Mouse (Mus musculus): ENCODE measurements around the gene Kcna5. TPM values are rescaled to one million over a fixed set of nuclear protein-coding genes. Genes with fewer than 3 reads are reported as not detected.

Kcna5 gene
- total and polyA plus RNA-seq, 2 experiments from 2014 or later, result 3.4 to 4.8 TPM

DNA sequence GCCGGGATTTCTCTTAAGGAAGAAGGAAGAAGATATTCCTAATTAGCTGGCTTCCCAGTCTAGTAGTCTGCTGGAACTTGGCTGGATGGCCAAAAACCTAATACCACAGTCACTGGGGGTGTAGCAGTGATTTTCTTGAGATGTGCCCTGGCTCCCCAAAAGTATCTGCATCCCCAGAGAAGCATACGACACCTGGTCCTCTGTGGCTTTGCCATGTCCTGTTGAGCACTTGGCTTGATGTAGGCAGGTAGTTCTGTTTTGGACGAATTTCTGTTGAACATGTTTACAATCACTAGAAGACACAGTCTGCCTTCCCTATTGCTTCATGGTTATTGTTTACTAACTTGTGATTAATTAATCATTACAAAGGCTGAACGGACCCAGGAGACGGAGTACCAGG is 37.8 kb upstream of the Kcna5 start:
- H3K4me1 ChIP-seq (ENCODE audit: insufficient read depth, low read length), result no peaks in the 10 kb centered on the region
- 76% methylated on average over 5 of the region's 5 CpGs for WGBS
- H3K27me3 ChIP-seq (ENCODE audit: insufficient read depth, low read length), result no peaks in the 10 kb centered on the region
- DNase-seq (ENCODE audit: low spot score) (no peak), ATAC-seq (no peak)
- no peak overlapping the region for H3K27ac ChIP-seq
- no peak overlapping the region for H3K4me3 ChIP-seq (ENCODE audit: low read length)
- H3K36me3 ChIP-seq (ENCODE audit: insufficient read depth, low read length), result no peaks in the 10 kb centered on the region
- H3K9me3 ChIP-seq (ENCODE audit: low read length), result no peaks in the 10 kb centered on the region
- no peak overlapping the region for H3K4me2 ChIP-seq (ENCODE audit: low read depth, low read length)
- no peak for TF ChIP-seq CTCF (IDR thresholded peaks at IDR 0.05; ENCODE audit: low read depth)
- H3K9ac ChIP-seq (replicated peaks; ENCODE audit: low read length), result no peak overlapping the region

DNA sequence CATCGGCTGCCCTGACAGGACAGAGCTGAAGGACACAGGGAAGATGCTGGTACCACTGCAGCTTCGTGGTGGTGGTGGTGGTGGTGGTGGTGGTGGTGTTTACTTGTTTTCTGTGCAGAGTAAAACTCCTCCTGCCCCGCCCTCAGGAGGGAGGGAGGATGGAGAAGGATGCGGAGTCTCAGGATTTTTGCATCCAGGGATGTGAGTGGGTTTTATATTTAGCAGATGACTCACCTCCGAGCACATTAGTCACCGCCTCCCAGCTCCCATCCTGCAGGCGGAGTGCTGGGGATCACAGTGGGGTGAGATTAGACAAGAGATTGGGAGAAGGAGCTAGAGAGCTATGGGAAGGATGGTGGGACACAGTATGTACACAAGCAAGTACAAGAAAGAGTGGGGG is 34.6 kb upstream of the Kcna5 start:
- Histone ChIP-seq H3K4me1 (ENCODE audit: insufficient read depth, low read length) (no peaks in the 10 kb centered on the region), H3K4me3 (ENCODE audit: low read length) (no peak overlapping the region), H3K27me3 (ENCODE audit: insufficient read depth, low read length) (no peaks in the 10 kb centered on the region), H3K9ac (replicated peaks; ENCODE audit: low read length) (no peak overlapping the region), H3K36me3 (ENCODE audit: insufficient read depth, low read length) (no peaks in the 10 kb centered on the region), H3K9me3 (ENCODE audit: low read length) (no peaks in the 10 kb centered on the region), H3K4me2 (ENCODE audit: low read depth, low read length) (no peak overlapping the region), H3K27ac (no peak overlapping the region)
- ATAC-seq (no peak), DNase-seq (ENCODE audit: low spot score) (no peak)
- 80% methylated on average over 7 of the region's 7 CpGs for WGBS
- no peak for TF ChIP-seq CTCF (IDR thresholded peaks at IDR 0.05; ENCODE audit: low read depth)

DNA sequence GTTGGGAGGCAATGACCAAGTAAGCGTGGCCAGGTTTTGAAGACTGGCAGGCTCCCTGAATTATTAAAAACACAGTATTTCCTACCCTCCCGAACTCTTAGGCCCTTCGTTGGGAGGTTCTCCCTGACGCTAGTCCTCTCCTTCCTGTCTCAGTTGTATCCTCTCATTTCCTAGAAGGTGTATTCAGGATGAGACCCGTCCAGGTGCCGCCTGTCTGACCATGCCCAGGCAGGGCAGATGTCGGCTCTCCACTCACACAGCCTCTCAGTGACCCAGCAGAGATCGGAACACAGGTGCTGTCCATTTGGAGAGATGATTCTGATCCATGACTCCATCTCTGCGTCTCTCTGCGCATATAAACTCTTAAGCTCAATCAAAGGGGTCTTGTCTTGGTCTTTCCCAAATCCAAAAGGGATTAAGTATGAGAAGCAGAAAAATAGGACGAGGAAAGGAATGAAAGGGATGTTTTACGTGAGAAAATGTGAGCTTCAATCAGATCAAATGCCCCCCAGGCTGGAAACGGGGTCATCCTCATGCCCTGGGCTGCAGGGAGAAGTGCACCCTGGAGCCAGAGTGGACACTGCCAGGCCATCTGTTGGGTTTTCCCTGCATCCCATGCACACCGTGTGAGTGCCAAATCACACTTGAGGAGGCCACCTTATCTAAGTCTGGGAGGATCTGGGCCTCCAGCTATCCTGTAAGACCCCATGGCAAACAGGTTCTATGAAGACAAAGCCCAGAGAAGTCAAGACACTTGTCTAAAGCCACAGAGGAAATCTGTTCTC is 33.0 kb upstream of the Kcna5 start:
- Histone ChIP-seq H3K4me2 (ENCODE audit: low read depth, low read length) (no peak overlapping the region), H3K27ac (no peak overlapping the region), H3K4me1 (ENCODE audit: insufficient read depth, low read length) (no peaks in the 10 kb centered on the region), H3K9ac (replicated peaks; ENCODE audit: low read length) (no peak overlapping the region), H3K27me3 (ENCODE audit: insufficient read depth, low read length) (no peaks in the 10 kb centered on the region), H3K9me3 (ENCODE audit: low read length) (no peaks in the 10 kb centered on the region), H3K4me3 (ENCODE audit: low read length) (no peak overlapping the region), H3K36me3 (ENCODE audit: insufficient read depth, low read length) (no peaks in the 10 kb centered on the region)
- ATAC-seq (no peak), DNase-seq (ENCODE audit: low spot score) (no peak)
- 76% methylated on average over 14 of the region's 14 CpGs for WGBS
- TF ChIP-seq CTCF (IDR thresholded peaks at IDR 0.05; ENCODE audit: low read depth), result no peak

DNA sequence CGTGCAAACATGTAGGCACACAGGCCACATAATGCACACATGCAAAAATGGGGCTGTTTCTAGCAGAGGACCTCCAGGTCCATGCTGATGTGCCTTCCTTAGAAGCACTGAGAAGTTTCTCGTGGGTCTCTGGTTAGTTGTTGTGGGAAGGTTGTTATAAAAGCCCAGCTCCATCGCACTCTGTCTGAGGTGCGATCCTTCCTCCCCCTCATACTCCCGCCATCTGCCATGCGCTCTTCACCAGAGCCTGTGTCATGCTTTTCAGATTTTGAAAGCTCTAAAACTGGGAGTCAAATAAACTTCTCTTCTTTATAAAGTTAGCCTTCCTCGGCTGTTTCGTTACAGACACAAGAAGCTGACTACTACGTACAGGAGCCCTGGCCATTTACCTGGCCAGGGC is 32.1 kb upstream of the Kcna5 start:
- 94% methylated on average over 9 of the region's 9 CpGs for WGBS
- no peak for TF ChIP-seq CTCF (IDR thresholded peaks at IDR 0.05; ENCODE audit: low read depth)
- ATAC-seq (no peak), DNase-seq (ENCODE audit: low spot score) (no peak)
- H3K4me2 ChIP-seq (ENCODE audit: low read depth, low read length), result no peak overlapping the region
- no peak overlapping the region for H3K4me3 ChIP-seq (ENCODE audit: low read length)
- no peaks in the 10 kb centered on the region for H3K4me1 ChIP-seq (ENCODE audit: insufficient read depth, low read length)
- H3K27ac ChIP-seq, result no peak overlapping the region
- no peaks in the 10 kb centered on the region for H3K27me3 ChIP-seq (ENCODE audit: insufficient read depth, low read length)
- no peaks in the 10 kb centered on the region for H3K36me3 ChIP-seq (ENCODE audit: insufficient read depth, low read length)
- no peaks in the 10 kb centered on the region for H3K9me3 ChIP-seq (ENCODE audit: low read length)
- no peak overlapping the region for H3K9ac ChIP-seq (replicated peaks; ENCODE audit: low read length)

DNA sequence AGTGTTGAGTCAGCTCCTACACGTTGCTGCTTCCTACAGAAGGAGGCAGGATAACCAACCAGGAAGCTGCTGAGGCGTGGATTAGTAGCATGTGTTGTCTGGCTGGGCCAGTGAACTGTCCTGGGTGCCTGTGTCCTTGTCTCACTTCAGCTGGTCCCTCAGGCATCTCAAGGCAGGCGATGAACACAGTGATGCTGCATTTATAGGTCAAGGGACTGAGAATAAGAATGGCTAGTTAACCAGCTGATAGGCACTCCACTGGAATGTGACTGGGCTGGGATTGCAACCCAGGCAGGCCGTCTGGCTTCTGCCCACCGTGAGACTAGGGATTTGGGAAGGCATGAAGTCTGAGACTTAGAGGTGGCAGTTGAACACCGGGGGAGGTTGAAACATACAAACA is 29.2 kb upstream of the Kcna5 start:
- H3K27ac ChIP-seq, result no peak overlapping the region
- H3K4me2 ChIP-seq (ENCODE audit: low read depth, low read length), result no peak overlapping the region
- H3K4me3 ChIP-seq (ENCODE audit: low read length), result no peak overlapping the region
- H3K9me3 ChIP-seq (ENCODE audit: low read length), result no peaks in the 10 kb centered on the region
- no peak overlapping the region for H3K9ac ChIP-seq (replicated peaks; ENCODE audit: low read length)
- ATAC-seq, result no peak
- TF ChIP-seq CTCF (IDR thresholded peaks at IDR 0.05; ENCODE audit: low read depth), result no peak
- no peaks in the 10 kb centered on the region for H3K36me3 ChIP-seq (ENCODE audit: insufficient read depth, low read length)
- H3K4me1 ChIP-seq (ENCODE audit: insufficient read depth, low read length), result no peaks in the 10 kb centered on the region
- 58% methylated on average over 6 of the region's 6 CpGs for WGBS
- no peaks in the 10 kb centered on the region for H3K27me3 ChIP-seq (ENCODE audit: insufficient read depth, low read length)
- DNase-seq (ENCODE audit: low spot score), result no peak

DNA sequence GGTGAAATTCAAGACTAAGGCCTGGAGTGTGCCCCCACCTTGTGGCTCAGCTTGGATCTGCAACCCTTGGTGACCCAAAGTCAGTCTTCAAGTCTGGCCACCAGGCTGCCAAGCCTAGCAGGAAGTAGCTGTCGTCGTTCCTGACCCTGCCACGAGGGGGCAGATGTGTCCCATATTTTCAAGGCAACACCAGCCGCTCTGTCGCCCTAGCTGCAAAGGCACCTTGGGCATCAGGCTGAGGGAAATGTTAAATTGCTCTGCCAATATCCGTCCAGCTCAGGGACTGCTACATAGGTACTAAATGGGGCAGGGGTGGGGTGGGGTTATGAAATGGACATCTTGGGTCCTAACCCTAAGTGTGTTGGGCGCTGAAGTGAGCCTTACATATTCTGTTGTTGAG is 28.7 kb upstream of the Kcna5 start:
- Histone ChIP-seq H3K36me3 (ENCODE audit: insufficient read depth, low read length) (no peaks in the 10 kb centered on the region), H3K9me3 (ENCODE audit: low read length) (no peaks in the 10 kb centered on the region), H3K4me3 (ENCODE audit: low read length) (no peak overlapping the region), H3K27me3 (ENCODE audit: insufficient read depth, low read length) (no peaks in the 10 kb centered on the region), H3K4me2 (ENCODE audit: low read depth, low read length) (no peak overlapping the region), H3K4me1 (ENCODE audit: insufficient read depth, low read length) (no peaks in the 10 kb centered on the region), H3K27ac (no peak overlapping the region), H3K9ac (replicated peaks; ENCODE audit: low read length) (no peak overlapping the region)
- ATAC-seq (peak; percentile 68), DNase-seq (ENCODE audit: low spot score) (peak; percentile 93)
- TF ChIP-seq CTCF (IDR thresholded peaks at IDR 0.05; ENCODE audit: low read depth), result peak; percentile 98
- whole genome bisulfite sequencing, result 16% methylated on average over 7 of the region's 7 CpGs

DNA sequence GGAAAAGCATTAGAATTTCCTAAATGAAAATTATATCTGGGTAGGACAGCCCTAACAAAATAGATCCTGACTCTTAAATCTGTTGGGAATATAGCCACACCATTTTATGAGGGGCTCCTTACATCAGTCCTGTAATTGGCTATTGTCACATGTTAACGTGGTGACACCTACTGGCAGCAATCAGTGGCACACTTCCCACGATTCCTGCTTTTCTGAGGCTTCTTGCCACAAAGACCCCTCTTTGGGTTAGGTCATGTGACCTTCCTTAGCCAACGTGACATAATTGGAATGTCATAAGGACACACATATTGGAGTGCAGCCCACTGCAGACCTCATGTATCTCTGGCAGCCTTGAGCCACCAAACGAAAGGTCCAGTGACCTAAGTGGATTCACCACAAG is 26.5 kb upstream of the Kcna5 start:
- Histone ChIP-seq H3K27me3 (ENCODE audit: insufficient read depth, low read length) (no peaks in the 10 kb centered on the region), H3K4me3 (ENCODE audit: low read length) (no peak overlapping the region), H3K9me3 (ENCODE audit: low read length) (no peaks in the 10 kb centered on the region), H3K4me2 (ENCODE audit: low read depth, low read length) (no peak overlapping the region), H3K4me1 (ENCODE audit: insufficient read depth, low read length) (no peaks in the 10 kb centered on the region), H3K9ac (replicated peaks; ENCODE audit: low read length) (no peak overlapping the region), H3K36me3 (ENCODE audit: insufficient read depth, low read length) (no peaks in the 10 kb centered on the region), H3K27ac (no peak overlapping the region)
- peak; percentile 54 for DNase-seq (ENCODE audit: low spot score)
- TF ChIP-seq CTCF (IDR thresholded peaks at IDR 0.05; ENCODE audit: low read depth), result peak; percentile 72
- ATAC-seq, result 0 out of 2 replicates have a peak, but pooled peaks have one; percentile 28
- 22% methylated on average over 4 of the region's 4 CpGs for WGBS

Measured in hindbrain, postnatal 0 days (tissue).